Mouse (Mus musculus) heart, adult 2 months (tissue): ENCODE measurements at regions not wholly inside any gene's neighbourhood (a gene's known extent, or its start where the extent isn't known, plus 50 kb on each side); places are given as distances from the start of the nearest gene placed in this dataset.

ENCODE experiments used
- DNase-seq, 2 experiments: peaks; one replicate each; pipeline ENCODE4 v3.0.0; 2021
- H3K27ac ChIP-seq: fragments of 200-600 bp; 2 replicates; pipeline ENCODE4 v1.8.1; 2022
- H3K27me3 ChIP-seq: fragments of 200-500 bp; 2 replicates; pipeline ENCODE4 v1.6.1; 2012; ENCODE audit warnings: mild to moderate bottlenecking, low read length, inconsistent platforms, mixed read lengths; ENCODE audit not compliant: control insufficient read depth, insufficient read depth
- H3K36me3 ChIP-seq: fragments of 200-500 bp; 2 replicates; pipeline ENCODE4 v1.6.1; 2012; ENCODE audit warnings: low read length, inconsistent platforms; ENCODE audit not compliant: control insufficient read depth, insufficient read depth
- H3K4me1 ChIP-seq: fragments of 200-500 bp; 2 replicates; pipeline ENCODE4 v1.6.1; 2011; ENCODE audit warnings: low read length; ENCODE audit not compliant: control insufficient read depth, insufficient read depth
- H3K4me3 ChIP-seq: fragments of 200-600 bp; 2 replicates; pipeline ENCODE4 v1.8.1; 2022
- H3K79me2 ChIP-seq: fragments of 200-500 bp; replicated peaks from 2 replicates; pipeline ENCODE4 v1.6.1; 2012; ENCODE audit warnings: mild to moderate bottlenecking, inconsistent platforms, low read length, moderate library complexity, mixed read lengths; ENCODE audit not compliant: control insufficient read depth, insufficient read depth
- H3K9ac ChIP-seq: fragments of 200-500 bp; 2 replicates; pipeline ENCODE4 v1.6.1; 2012; ENCODE audit warnings: low read depth, mild to moderate bottlenecking, control low read depth, inconsistent platforms, low read length, mixed read lengths
- CTCF ChIP-seq: fragments of 200-600 bp; IDR thresholded peaks from 2 replicates; pipeline ENCODE4 v1.8.1; 2022; ENCODE audit warnings: antibody characterized with exemption, mild to moderate bottlenecking, moderate library complexity
- EP300 ChIP-seq: fragments of 200-500 bp; IDR thresholded peaks from 2 replicates; pipeline ENCODE4 v1.6.1; 2011; ENCODE audit warnings: low read depth, low read length, control low read depth; ENCODE audit not compliant: insufficient read depth
- POLR2A ChIP-seq: fragments of 200-500 bp; IDR thresholded peaks from 2 replicates; pipeline ENCODE4 v1.6.1; 2011; ENCODE audit warnings: mild to moderate bottlenecking, low read depth, low read length, control low read depth; ENCODE audit not compliant: insufficient read depth
- WGBS: fragments of 180-500 bp; shearing (Covaris S2); methylation state at CpG from one replicate; pipeline ENCODE4 v1.1.7; 2018; 5-methylcytosine and 5-hydroxymethylcytosine counted together
- intact Hi-C: fragments of 180-260 bp; cut with DNase I; formaldehyde crosslinking; loops from one replicate; pipeline ENCODE4 v1.15.1; 2025

GRCm38 (mm10) chr7:37375591-37375990 is 397.9 kb downstream of the Zfp536 start:
- no peaks in the 10 kb centered on the region for H3K4me1 ChIP-seq
- WGBS = 43% methylated on average over 11 of the region's 11 CpGs

GRCm38 (mm10) chr7:37376207-37376606 is 397.2 kb downstream of the Zfp536 start:
- H3K4me3 ChIP-seq = no peak overlapping the region
- no peaks in the 10 kb centered on the region for H3K79me2 ChIP-seq
- 32% methylated on average over 6 of the region's 6 CpGs for WGBS
- peaks cover 5% of the 10 kb centered on the region for H3K27me3 ChIP-seq
- intact Hi-C loops = loop anchor here (10.0 kb wide), 1 partner anchor 769 kb away; no protein-coding TSS in a partner anchor
- H3K36me3 ChIP-seq = no peaks in the 10 kb centered on the region
- TF ChIP-seq EP300 (no peak), POLR2A (no peak), CTCF (no peak)
- no peak overlapping the region for H3K9ac ChIP-seq
- H3K4me1 ChIP-seq = no peaks in the 10 kb centered on the region
- no peak for DNase-seq
- no peak overlapping the region for H3K27ac ChIP-seq

More at GRCm38 (mm10) chr7:37375591-37375990, 397.9 kb downstream of the Zfp536 start:
- Histone ChIP-seq H3K27me3 (peaks cover 5% of the 10 kb centered on the region), H3K27ac (no peak overlapping the region), H3K36me3 (no peaks in the 10 kb centered on the region), H3K4me3 (no peak overlapping the region), H3K79me2 (no peaks in the 10 kb centered on the region), H3K9ac (no peak overlapping the region)
- no peak for DNase-seq
- TF ChIP-seq CTCF (no peak), EP300 (no peak), POLR2A (no peak)
- intact Hi-C loops = loop anchor here (10.0 kb wide), 1 partner anchor 769 kb away; no protein-coding TSS in a partner anchor

- H3K79me2 ChIP-seq = no peaks in the 10 kb centered on the region
- peaks cover 5% of the 10 kb centered on the region for H3K27me3 ChIP-seq
- no peaks in the 10 kb centered on the region for H3K4me1 ChIP-seq
- intact Hi-C loops = loop anchor here (10.0 kb wide), 1 partner anchor 767 kb away; no protein-coding TSS in a partner anchor
- DNase-seq = no peak
- H3K9ac ChIP-seq = no peak overlapping the region
- H3K27ac ChIP-seq = no peak overlapping the region
- no peak overlapping the region for H3K4me3 ChIP-seq
- TF ChIP-seq POLR2A (no peak), CTCF (no peak), EP300 (no peak)
- WGBS = 28% methylated on average over 19 of the region's 19 CpGs
- no peaks in the 10 kb centered on the region for H3K36me3 ChIP-seq
Measured at GRCm38 (mm10) chr7:37377889-37378521, 395.4 kb downstream of the Zfp536 start.

- WGBS = 82% methylated on average over 8 of the region's 8 CpGs
- H3K4me1 ChIP-seq = no peaks in the 10 kb centered on the region
- intact Hi-C loops = no loop called here
Measured at GRCm38 (mm10) chr7:37387871-37388270, 385.6 kb downstream of the Zfp536 start.

GRCm38 (mm10) chr7:37388843-37389702 is 384.4 kb downstream of the Zfp536 start:
- intact Hi-C loops = no loop called here
- no peaks in the 10 kb centered on the region for H3K79me2 ChIP-seq
- H3K27me3 ChIP-seq = no peaks in the 10 kb centered on the region
- H3K9ac ChIP-seq = no peak overlapping the region
- whole genome bisulfite sequencing = 84% methylated on average over 22 of the region's 22 CpGs
- no peak overlapping the region for H3K4me3 ChIP-seq
- no peaks in the 10 kb centered on the region for H3K4me1 ChIP-seq
- TF ChIP-seq EP300 (no peak), POLR2A (no peak), CTCF (no peak)
- no peak overlapping the region for H3K27ac ChIP-seq
- DNase-seq = no peak
- no peaks in the 10 kb centered on the region for H3K36me3 ChIP-seq

More at GRCm38 (mm10) chr7:37387871-37388270, 385.6 kb downstream of the Zfp536 start:
- Histone ChIP-seq H3K36me3 (no peaks in the 10 kb centered on the region), H3K27me3 (no peaks in the 10 kb centered on the region), H3K4me3 (no peak overlapping the region), H3K79me2 (no peaks in the 10 kb centered on the region), H3K9ac (no peak overlapping the region), H3K27ac (no peak overlapping the region)
- no peak for TF ChIP-seq POLR2A
- TF ChIP-seq EP300 = no peak
- no peak for TF ChIP-seq CTCF
- no peak for DNase-seq

- Histone ChIP-seq H3K79me2 (no peaks in the 10 kb centered on the region), H3K27me3 (no peaks in the 10 kb centered on the region)
- intact Hi-C loops = no loop called here
Measured at GRCm38 (mm10) chr7:37389703-37390087, 383.7 kb downstream of the Zfp536 start.

More at GRCm38 (mm10) chr7:37389703-37390087, 383.7 kb downstream of the Zfp536 start:
- no peak overlapping the region for H3K27ac ChIP-seq
- 73% methylated on average over 2 of the region's 2 CpGs for WGBS
- no peak for DNase-seq
- H3K9ac ChIP-seq = no peak overlapping the region
- no peak overlapping the region for H3K4me3 ChIP-seq
- no peak for TF ChIP-seq EP300
- no peak for TF ChIP-seq POLR2A
- TF ChIP-seq CTCF = no peak
- H3K4me1 ChIP-seq = no peaks in the 10 kb centered on the region
- H3K36me3 ChIP-seq = no peaks in the 10 kb centered on the region
